Mouse (Mus musculus) embryonic facial prominence, embryonic 10.5 days (tissue): Measurements from ENCODE around the gene Trabd2b. TPM values are rescaled to one million over a fixed set of nuclear protein-coding genes. Genes with fewer than 3 reads are reported as not detected.

Experiments
- DNase-seq: peaks from one replicate; pipeline ENCODE4 v3.0.0-alpha.2; 2017; ENCODE audit warnings: low spot score
- H3K27ac ChIP-seq: fragments of 300-500 bp; sonication (generic); replicated peaks from 2 replicates; pipeline ENCODE4 v1.5.1; 2016; ENCODE audit warnings: mild to moderate bottlenecking
- H3K27me3 ChIP-seq: fragments of 300-500 bp; sonication (generic); replicated peaks from 2 replicates; pipeline ENCODE4 v1.6.1; 2016; ENCODE audit warnings: low read depth, mild to moderate bottlenecking; ENCODE audit not compliant: poor library complexity, severe bottlenecking
- H3K36me3 ChIP-seq: fragments of 300-500 bp; sonication (generic); replicated peaks from 2 replicates; pipeline ENCODE4 v1.6.1; 2016; ENCODE audit warnings: mild to moderate bottlenecking, moderate library complexity
- H3K4me1 ChIP-seq: fragments of 300-500 bp; sonication (generic); 2 replicates; pipeline ENCODE4 v1.6.1; 2016
- H3K4me3 ChIP-seq: fragments of 300-500 bp; sonication (generic); 2 replicates; pipeline ENCODE4 v1.5.1; 2016; ENCODE audit warnings: mild to moderate bottlenecking, moderate library complexity
- H3K9me3 ChIP-seq: fragments of 300-500 bp; sonication (generic); 2 replicates; pipeline ENCODE4 v1.6.1; 2016; ENCODE audit warnings: mild to moderate bottlenecking
- WGBS: fragments of 180-500 bp; shearing (Covaris S2); methylation state at CpG from one replicate; pipeline ENCODE4 v1.1.7; 2016; 5-methylcytosine and 5-hydroxymethylcytosine counted together
- polyA plus RNA-seq: library from polyadenylated mRNA; unstranded; fragments of >200 nt; fragmentation: Nextera tagmentation; extraction: Ambion mirVana; gene quantifications from 2 replicates; pipeline ENCODE4 v1.2.1, GENCODE M21; 2016

Trabd2b gene
- polyA plus RNA-seq, 1 experiment from 2014 or later: 0.81 TPM

DNA sequence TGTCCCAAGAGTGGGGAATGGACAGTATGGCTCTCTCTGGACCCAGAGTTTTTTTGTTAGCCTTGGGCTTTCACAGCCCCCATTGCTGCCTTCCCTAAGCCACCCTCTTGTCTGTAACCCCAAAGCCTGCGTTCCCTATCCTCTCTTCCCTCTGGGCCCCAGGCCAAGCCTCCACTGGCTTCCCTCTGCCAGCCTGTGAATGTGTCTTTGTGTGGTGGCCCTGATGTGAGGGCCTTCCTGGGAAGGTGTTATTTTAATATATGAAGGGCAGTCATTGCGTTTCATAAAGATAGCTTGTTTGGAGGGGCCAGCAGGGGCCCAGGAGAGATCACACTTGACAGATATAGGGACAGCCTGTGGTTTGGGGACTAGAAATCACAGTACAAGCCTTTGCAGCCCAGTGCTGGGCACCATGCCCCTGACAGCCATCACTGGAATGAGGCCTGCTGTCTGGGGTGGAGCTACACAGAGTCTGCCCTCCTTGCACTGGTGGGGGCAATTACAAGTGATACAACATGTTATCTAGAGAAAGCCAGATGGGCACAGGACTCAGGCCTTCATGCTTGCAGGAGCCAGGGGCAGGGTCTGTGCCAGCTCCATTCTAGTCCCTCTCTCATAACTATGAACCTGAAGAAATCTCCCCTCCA lies 80.5 kb downstream of the Trabd2b start:
- H3K27me3 ChIP-seq: no peaks in the 10 kb centered on the region; the same call in 1 of the 2 replicates
- no peak overlapping the region for H3K27ac ChIP-seq
- 0 out of 2 replicates have a peak, but pooled peaks cover under 1% of the 10 kb centered on the region for H3K4me1 ChIP-seq
- H3K4me3 ChIP-seq: no peak overlapping the region
- WGBS: 71% methylated on average over 2 of the region's 2 CpGs
- H3K9me3 ChIP-seq: 0 out of 2 replicates have a peak, but pooled peaks cover 2% of the 10 kb centered on the region
- DNase-seq: no peak
- no peaks in the 10 kb centered on the region for H3K36me3 ChIP-seq

- Histone ChIP-seq H3K4me3 (no peak overlapping the region), H3K27ac (no peak overlapping the region), H3K4me1 (no peaks in the 10 kb centered on the region), H3K27me3 (no peaks in the 10 kb centered on the region), H3K36me3 (no peaks in the 10 kb centered on the region), H3K9me3 (0 out of 2 replicates have a peak, but pooled peaks cover 2% of the 10 kb centered on the region)
- DNase-seq: no peak
- 83% methylated on average over 3 of the region's 3 CpGs for WGBS
These were observed 81.2 kb downstream of the Trabd2b start for GRCm38 (mm10) chr4:114487701-114488100.

- Histone ChIP-seq H3K9me3 (0 out of 2 replicates have a peak, but pooled peaks cover 2% of the 10 kb centered on the region), H3K27ac (no peak overlapping the region), H3K4me3 (no peak overlapping the region), H3K4me1 (0 out of 2 replicates have a peak, but pooled peaks cover 12% of the 10 kb centered on the region), H3K27me3 (no peaks in the 10 kb centered on the region), H3K36me3 (no peaks in the 10 kb centered on the region)
- no peak for DNase-seq
- WGBS: 77% methylated on average over 4 of the region's 4 CpGs
These were observed 85.6 kb downstream of the Trabd2b start for GRCm38 (mm10) chr4:114492157-114492556.

- Histone ChIP-seq H3K4me1 (0 out of 2 replicates have a peak, but pooled peaks cover 12% of the 10 kb centered on the region), H3K4me3 (no peak overlapping the region), H3K9me3 (0 out of 2 replicates have a peak, but pooled peaks cover 2% of the 10 kb centered on the region), H3K27me3 (no peaks in the 10 kb centered on the region), H3K27ac (no peak overlapping the region), H3K36me3 (no peaks in the 10 kb centered on the region)
- WGBS: 76% methylated on average over 2 of the region's 2 CpGs
- DNase-seq: no peak
These were observed 87.5 kb downstream of the Trabd2b start for GRCm38 (mm10) chr4:114494035-114494434.

GRCm38 (mm10) chr4:114495688-114496426 lies 89.3 kb downstream of the Trabd2b start:
- Histone ChIP-seq H3K27me3 (no peaks in the 10 kb centered on the region), H3K27ac (no peak overlapping the region), H3K9me3 (no peaks in the 10 kb centered on the region), H3K4me3 (no peak overlapping the region), H3K36me3 (no peaks in the 10 kb centered on the region), H3K4me1 (0 out of 2 replicates have a peak, but pooled peaks cover 12% of the 10 kb centered on the region)
- no peak for DNase-seq
- 70% methylated on average over 4 of the region's 4 CpGs for WGBS

DNA sequence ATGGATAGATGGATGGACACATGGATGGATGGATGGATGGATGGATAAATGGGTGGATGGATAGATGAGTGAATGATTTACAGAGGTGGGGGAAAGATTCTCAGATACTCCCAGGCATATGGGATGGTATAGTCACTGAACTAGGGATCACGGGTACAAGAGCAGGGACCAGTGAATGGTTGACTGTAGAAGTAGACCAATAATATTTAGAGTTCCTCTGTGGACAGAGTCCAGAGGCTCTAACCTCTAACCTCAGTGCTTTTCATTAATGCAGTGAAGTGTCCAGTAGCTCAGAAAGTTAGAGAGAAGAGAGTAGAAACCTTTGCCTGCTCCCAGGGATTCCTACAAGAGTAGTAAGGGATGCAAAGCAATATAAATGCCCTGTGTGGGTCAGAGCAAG lies 93.1 kb downstream of the Trabd2b start:
- no peak overlapping the region for H3K27ac ChIP-seq
- WGBS: 84% methylated on average over 1 of the region's 1 CpGs
- no peaks in the 10 kb centered on the region for H3K9me3 ChIP-seq
- H3K36me3 ChIP-seq: no peaks in the 10 kb centered on the region
- H3K27me3 ChIP-seq: no peaks in the 10 kb centered on the region
- H3K4me3 ChIP-seq: no peak overlapping the region
- H3K4me1 ChIP-seq: peaks cover 18% of the 10 kb centered on the region
- DNase-seq: no peak

- Histone ChIP-seq H3K4me3 (no peak overlapping the region), H3K9me3 (no peaks in the 10 kb centered on the region), H3K36me3 (no peaks in the 10 kb centered on the region), H3K27ac (no peak overlapping the region), H3K4me1 (peaks cover 20% of the 10 kb centered on the region), H3K27me3 (no peaks in the 10 kb centered on the region)
- no peak for DNase-seq
- 78% methylated on average over 7 of the region's 7 CpGs for WGBS
These were observed 93.8 kb downstream of the Trabd2b start for GRCm38 (mm10) chr4:114500317-114500716.

- Histone ChIP-seq H3K27me3 (no peaks in the 10 kb centered on the region), H3K27ac (no peak overlapping the region), H3K4me3 (no peak overlapping the region), H3K4me1 (peaks cover 16% of the 10 kb centered on the region), H3K36me3 (no peaks in the 10 kb centered on the region), H3K9me3 (no peaks in the 10 kb centered on the region)
- no peak for DNase-seq
- 91% methylated on average over 1 of the region's 1 CpGs for WGBS
These were observed 94.5 kb downstream of the Trabd2b start for GRCm38 (mm10) chr4:114501048-114501447.

DNA sequence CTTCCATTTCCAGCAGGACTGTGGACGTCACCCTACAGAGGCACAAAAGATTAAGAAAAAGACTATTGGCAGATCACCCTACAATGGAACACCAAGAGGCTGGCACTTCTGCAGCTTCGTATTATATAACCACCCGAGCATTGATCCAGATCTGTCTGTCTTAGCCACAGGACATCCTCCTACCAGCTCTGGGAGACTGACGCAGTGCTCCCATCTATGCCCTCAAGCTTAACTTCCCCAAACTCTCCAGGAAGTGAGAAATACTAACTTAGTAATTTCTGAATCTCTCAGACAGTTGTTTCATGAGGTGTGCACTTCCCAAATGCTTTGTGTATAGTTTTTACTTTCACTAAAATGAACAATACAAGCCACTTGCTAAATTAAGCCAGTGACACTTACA lies 95.1 kb downstream of the Trabd2b start:
- Histone ChIP-seq H3K4me1 (peaks cover 11% of the 10 kb centered on the region), H3K27me3 (no peaks in the 10 kb centered on the region), H3K27ac (no peak overlapping the region), H3K36me3 (no peaks in the 10 kb centered on the region), H3K4me3 (no peak overlapping the region), H3K9me3 (no peaks in the 10 kb centered on the region)
- no peak for DNase-seq
- WGBS: 82% methylated on average over 4 of the region's 4 CpGs

- H3K4me3 ChIP-seq: no peak overlapping the region
- H3K4me1 ChIP-seq: peaks cover 8% of the 10 kb centered on the region
- 60% methylated on average over 11 of the region's 11 CpGs for WGBS
- no peak for DNase-seq
- H3K36me3 ChIP-seq: no peaks in the 10 kb centered on the region
- no peaks in the 10 kb centered on the region for H3K27me3 ChIP-seq
- no peaks in the 10 kb centered on the region for H3K9me3 ChIP-seq
- no peak overlapping the region for H3K27ac ChIP-seq
These were observed 97.9 kb downstream of the Trabd2b start for GRCm38 (mm10) chr4:114504227-114505041.

GRCm38 (mm10) chr4:114509601-114510000 lies 103.1 kb downstream of the Trabd2b start:
- H3K27ac ChIP-seq: no peak overlapping the region
- no peaks in the 10 kb centered on the region for H3K9me3 ChIP-seq
- peaks cover 2% of the 10 kb centered on the region for H3K4me1 ChIP-seq
- no peak overlapping the region for H3K4me3 ChIP-seq
- WGBS: 87% methylated on average over 6 of the region's 6 CpGs
- H3K36me3 ChIP-seq: no peaks in the 10 kb centered on the region
- DNase-seq: no peak
- H3K27me3 ChIP-seq: no peaks in the 10 kb centered on the region

DNA sequence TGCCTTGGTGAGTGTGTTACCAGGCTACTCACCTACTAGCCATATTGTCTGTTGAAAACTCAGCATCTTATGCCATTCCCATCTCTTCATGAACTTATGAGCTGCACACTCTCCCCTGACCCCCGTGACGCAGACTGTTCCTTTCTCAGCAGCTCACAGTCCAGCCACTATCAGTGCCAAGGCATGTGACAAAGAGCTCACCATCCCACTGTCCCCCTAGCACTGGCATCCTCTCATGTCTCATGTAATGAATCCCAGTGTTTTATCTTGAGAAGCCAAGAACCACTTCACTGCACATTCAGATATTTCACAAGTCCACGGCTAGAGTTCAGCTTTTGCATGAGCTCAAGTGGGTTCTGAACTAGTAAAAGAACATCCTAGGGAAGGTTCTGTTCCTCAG lies 105.1 kb downstream of the Trabd2b start:
- H3K4me1 ChIP-seq: peaks cover 16% of the 10 kb centered on the region

More for the DNA sequence above, 105.1 kb downstream of the Trabd2b start:
- H3K36me3 ChIP-seq: no peaks in the 10 kb centered on the region
- WGBS: 93% methylated on average over 3 of the region's 3 CpGs
- H3K9me3 ChIP-seq: no peaks in the 10 kb centered on the region
- no peak overlapping the region for H3K4me3 ChIP-seq
- H3K27ac ChIP-seq: no peak overlapping the region
- H3K27me3 ChIP-seq: no peaks in the 10 kb centered on the region
- no peak for DNase-seq
